Mouse (Mus musculus) olfactory bulb, adult 2 months (tissue): ENCODE data around the gene Rapgef6.

Experiments used
- CTCF ChIP-seq: fragments of 200-500 bp; IDR thresholded peaks from 2 replicates; pipeline ENCODE4 v1.5.1; 2012; ENCODE audit warnings: low read depth, mild to moderate bottlenecking, low read length, moderate library complexity; ENCODE audit not compliant: insufficient read depth
- POLR2A ChIP-seq: fragments of 200-500 bp; IDR thresholded peaks from 2 replicates; pipeline ENCODE4 v1.6.1; 2012; ENCODE audit warnings: mild to moderate bottlenecking, low read depth, low read length, moderate library complexity; ENCODE audit not compliant: insufficient read depth

DNA sequence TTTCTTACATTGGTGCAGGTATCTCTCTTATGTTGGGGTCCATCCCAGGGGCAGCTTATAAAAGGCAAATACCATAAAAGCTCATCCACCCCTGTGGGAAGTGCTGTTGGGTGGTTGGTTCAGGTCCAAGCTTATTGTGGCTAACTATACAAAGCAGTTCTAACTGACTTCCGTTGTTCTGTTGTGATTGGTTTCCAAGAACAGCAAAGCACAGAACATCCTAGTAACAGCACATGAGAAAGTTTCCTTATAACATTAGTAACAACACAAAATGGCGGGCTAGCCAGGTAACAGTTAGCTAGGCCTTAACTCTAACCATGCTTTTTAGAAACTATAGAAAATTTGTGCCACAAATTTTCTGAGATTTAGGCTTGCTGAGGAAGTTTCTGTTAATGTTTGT, 185.5 kb downstream of the Rapgef6 start:
- TF ChIP-seq CTCF (no peak), POLR2A (no peak)
